In genomic region chr9:81625898-81626297, GRCm38 (mm10) we compare ENCODE assay signal across 23 mouse cellular contexts. TPM values are rescaled to one million over a fixed set of nuclear protein-coding genes. Genes with fewer than 3 reads are reported as not detected.
DNase-seq lines count a peak whose midpoint lies in the region; ATAC-seq and TF ChIP-seq lines count a peak whose summit lies in the region.
"Had no signal": no experiment of that assay in that cellular context is flagged by ENCODE, and none has a peak within 500 bp of the region (broad histone marks: within the 10 kb centered on the region; RNA-seq: fewer than 3 reads in every experiment).

No protein-coding gene starts in this region.

- no peak overlapping the region for H3ac ChIP-seq in C2C12 (ENCODE audit: control insufficient read depth, insufficient read length, low read depth)

- no peak for TF ChIP-seq CTCF in C2C12 (IDR thresholded peaks at IDR 0.05; ENCODE audit: control insufficient read depth, insufficient read depth, insufficient read length)
- no peak for TF ChIP-seq CTCF in Patski (IDR thresholded peaks at IDR 0.05)
- TF ChIP-seq CTCF in cerebellum, adult 2 months (IDR thresholded peaks at IDR 0.05; ENCODE audit: borderline replicate concordance, insufficient read depth, low read depth, low read length): no peak

- CTCF ChIA-PET in Patski (lab: Charles Lee): no interaction called here

- no peak overlapping the region for H3K4me3 ChIP-seq in C2C12 (ENCODE audit: insufficient read depth, poor library complexity, severe bottlenecking)
- H3K4me3 ChIP-seq in cerebellum, adult 2 months (replicated peaks; ENCODE audit: insufficient read depth, low read depth, low read length): no peak overlapping the region
- H3K4me3 ChIP-seq: forebrain, embryonic 15.5 days; heart, embryonic 13.5 days; hindbrain, embryonic 15.5 days; limb, embryonic 13.5 days; lung, embryonic 15.5 days; midbrain, embryonic 13.5 days; neural tube, embryonic 13.5 days had no signal

- H3K79me3 ChIP-seq in C2C12 (ENCODE audit: low read depth): peaks cover 2% of the 10 kb centered on the region

- no peak for TF ChIP-seq POLR2A in cerebellum, adult 2 months (IDR thresholded peaks at IDR 0.05; ENCODE audit: borderline replicate concordance, insufficient read depth, low read length)

- POLR2A ChIA-PET in Patski (lab: Charles Lee): no interaction called here

- no peaks in the 10 kb centered on the region for H3K79me2 ChIP-seq in C2C12 (ENCODE audit: control insufficient read depth, insufficient read depth)

- H3K27ac ChIP-seq in cerebellum, adult 2 months (ENCODE audit: insufficient read depth, low read length): no peak overlapping the region
- H3K27ac ChIP-seq: forebrain, embryonic 15.5 days; heart, embryonic 13.5 days; hindbrain, embryonic 15.5 days; limb, embryonic 13.5 days; liver, embryonic 14.5 days; lung, embryonic 15.5 days; midbrain, embryonic 13.5 days; neural tube, embryonic 13.5 days had no signal

- H3K4me1 ChIP-seq in cerebellum, adult 2 months (ENCODE audit: control insufficient read depth, insufficient read depth, low read length): no peaks in the 10 kb centered on the region
- H3K4me1 ChIP-seq: forebrain, embryonic 15.5 days; heart, embryonic 13.5 days; hindbrain, embryonic 15.5 days; limb, embryonic 13.5 days; lung, embryonic 15.5 days; midbrain, embryonic 13.5 days; neural tube, embryonic 13.5 days had no signal

- intact Hi-C loops in gastrocnemius, postnatal 36 days (cut with DNase I): no loop called here

- no peaks in the 10 kb centered on the region for H3K36me3 ChIP-seq in C2C12 (ENCODE audit: control insufficient read depth, insufficient read depth)
- H3K36me3 ChIP-seq: forebrain, embryonic 15.5 days; heart, embryonic 13.5 days; hindbrain, embryonic 15.5 days; limb, embryonic 13.5 days; lung, embryonic 15.5 days; midbrain, embryonic 13.5 days; neural tube, embryonic 13.5 days had no signal

- DNase-seq in layer of hippocampus, adult 9-11 months: peak; percentile 20
- no peak for DNase-seq in layer of hippocampus, postnatal 25 days (ENCODE audit: extremely low spot score in 1 of 2, low spot score in 1 of 2)
- peak; percentile 25 for DNase-seq in Patski (ENCODE audit: low read depth, low spot score)
- DNase-seq in gastrocnemius, postnatal 36 days: no peak
- no peak for DNase-seq in cerebellum, adult 2 months
- DNase-seq: adrenal gland, postnatal 10 days; cerebellum, adult 11-12 months; cerebellum, postnatal 36 days; heart, postnatal 36 days; kidney, adult 11 months; kidney, postnatal 10 days; thymus, postnatal 36 days had no signal

- ATAC-seq in Patski: peak; percentile 86
- ATAC-seq in megakaryocyte progenitor cell, adult 5-6 weeks (replicated peaks; ENCODE audit: poor library complexity): peak; percentile 92
- ATAC-seq: activated CD4-positive, CD25-positive, alpha-beta regulatory T cell, adult 4 months; forebrain, embryonic 15.5 days; midbrain, embryonic 13.5 days had no signal

- H3K27me3 ChIP-seq in C2C12 (ENCODE audit: control insufficient read depth, insufficient read depth, insufficient read length) (no peaks in the 10 kb centered on the region), Patski (no peaks in the 10 kb centered on the region)
- H3K27me3 ChIP-seq in cerebellum, adult 2 months (ENCODE audit: control insufficient read depth, insufficient read depth, low read length): no peaks in the 10 kb centered on the region
- H3K27me3 ChIP-seq: hindbrain, embryonic 15.5 days had no signal

- in situ Hi-C loops in Patski (cut with MboI; ENCODE audit: low pct_unique_long_range_greater_than_20kb): loop anchor here (25.0 kb wide), 1 partner anchor 1289 kb away; no protein-coding TSS in a partner anchor

TF ChIP-seq in C2C12, 6 proteins besides CTCF, POLR2A, EP300 and RAD21:
- TF ChIP-seq MAX (IDR thresholded peaks at IDR 0.05) (no peak), CEBPB (IDR thresholded peaks at IDR 0.05; ENCODE audit: low read depth) (peak; percentile 87), USF1 (IDR thresholded peaks at IDR 0.05; ENCODE audit: low read depth) (no peak), MYOD1 (IDR thresholded peaks at IDR 0.05; ENCODE audit: control insufficient read depth, insufficient read length, low read depth) (peak; percentile 54), FOSL1 (IDR thresholded peaks at IDR 0.05; ENCODE audit: insufficient read depth, low read length, poor library complexity, severe bottlenecking) (peak; percentile 15), MYOG (IDR thresholded peaks at IDR 0.05; ENCODE audit: control insufficient read depth, extremely low read depth, insufficient read length) (no peak)

RNA-seq across cellular contexts. Expression of gene Htr1b, which starts 7.7 kb away (rescaled TPM):
- total RNA-seq in layer of hippocampus, postnatal 25 days (2021): 10 to 100 TPM in 1 of 2 experiments, 1 to 10 TPM in 1; 9.9 to 12.6 TPM
- polyA plus RNA-seq in C2C12 (2012; fragmentation: generic; extraction: Trizol) (8.6 TPM), Patski (2021) (0.87 TPM)
- 0.10 TPM in 1 of 2 replicates, not detected in the other for total RNA-seq in megakaryocyte progenitor cell, adult 5-6 weeks (2015)
- total RNA-seq in megakaryocyte progenitor cell, adult 5-6 weeks (2017): not detected in 2 replicates
- under 1 TPM in 1 of 2 experiments, not detected in 1; 0.10 TPM for total RNA-seq in gastrocnemius, postnatal 36 days (2021)
- 11.5 and 12.1 TPM in 2 replicates for polyA plus RNA-seq in cerebellum, adult 2 months (2012; rRNA removed)
- polyA plus RNA-seq: activated CD4-positive, CD25-positive, alpha-beta regulatory T cell, adult 4 months had no signal

Comparison
In these comparisons a context has a peak if more than half of its experiments do, and no peak if none do; other contexts are left out.
1. DNase-seq: peak in layer of hippocampus, adult 9-11 months (single experiment) and Patski (single experiment); none in layer of hippocampus, postnatal 25 days (0 of 2), gastrocnemius, postnatal 36 days (0 of 2) and cerebellum, adult 2 months (0 of 2).
2. RNA of gene Htr1b, which starts 7.7 kb away (total RNA-seq): 9.9 to 12.6 TPM in layer of hippocampus, postnatal 25 days; 0.10 TPM in gastrocnemius, postnatal 36 days and 0.10 TPM in megakaryocyte progenitor cell, adult 5-6 weeks; every median in the first group is over 4 times any median in the second.